In the genomic region with DNA sequence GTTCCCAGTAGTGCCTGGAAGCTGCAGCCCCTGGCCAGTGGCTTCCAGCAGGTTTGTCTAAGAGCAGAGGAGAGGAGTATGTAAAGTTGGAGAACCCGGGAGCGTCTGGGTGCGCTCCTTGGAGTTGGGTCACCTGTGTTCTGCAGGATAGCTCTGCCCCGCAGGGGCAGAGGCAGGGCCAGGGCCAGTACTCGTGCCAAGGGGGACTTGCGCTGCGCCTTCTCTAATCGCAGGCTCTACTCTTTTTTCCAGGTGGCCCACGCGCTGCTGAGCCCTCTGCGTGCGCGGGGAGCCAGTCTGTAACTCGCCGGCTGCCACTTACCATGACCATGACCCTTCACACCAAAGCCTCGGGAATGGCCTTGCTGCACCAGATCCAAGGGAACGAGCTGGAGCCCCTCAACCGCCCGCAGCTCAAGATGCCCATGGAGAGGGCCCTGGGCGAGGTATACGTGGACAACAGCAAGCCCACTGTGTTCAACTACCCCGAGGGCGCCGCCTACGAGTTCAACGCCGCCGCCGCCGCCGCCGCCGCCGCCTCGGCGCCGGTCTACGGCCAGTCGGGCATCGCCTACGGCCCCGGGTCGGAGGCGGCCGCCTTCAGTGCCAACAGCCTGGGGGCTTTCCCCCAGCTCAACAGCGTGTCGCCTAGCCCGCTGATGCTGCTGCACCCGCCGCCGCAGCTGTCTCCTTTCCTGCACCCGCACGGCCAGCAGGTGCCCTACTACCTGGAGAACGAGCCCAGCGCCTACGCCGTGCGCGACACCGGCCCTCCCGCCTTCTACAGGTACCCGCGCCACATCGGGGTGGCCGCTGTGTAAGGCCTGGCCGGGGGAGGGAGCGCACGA, we compare ENCODE assay signal across 8 mouse cellular contexts.
DNase-seq lines count a peak whose midpoint lies in the region; ATAC-seq and TF ChIP-seq lines count a peak whose summit lies in the region.

No protein-coding gene starts in this region.

- peak; percentile 2 for DNase-seq in cerebellum, adult 8-10 months
- DNase-seq in cerebellum, adult 11 months: no peak
- peak; percentile 37 for DNase-seq in embryo, embryonic 9.5 days (ENCODE audit: extremely low spot score)
- no peak for DNase-seq in liver, embryonic 13.5 days
- DNase-seq in ovary, postnatal 14 days (ENCODE audit: low spot score): peak; percentile 34
- no peak for DNase-seq in spleen, adult 18-20 months

- no peak for TF ChIP-seq POLR2A in ES-Bruce4 (IDR thresholded peaks at IDR 0.05; ENCODE audit: insufficient read depth, low read length)

- peak overlapping the region; percentile 50 for H3K4me3 ChIP-seq in ES-Bruce4 (ENCODE audit: low read depth, low read length)
- peak overlapping the region; percentile 66 for H3K4me3 ChIP-seq in hindbrain, embryonic 15.5 days
- peak overlapping the region; percentile 40 for H3K4me3 ChIP-seq in liver, embryonic 13.5 days (replicated peaks)

- no peak overlapping the region for H3K27ac ChIP-seq in ES-Bruce4 (ENCODE audit: insufficient read depth, low read length)
- no peak overlapping the region for H3K27ac ChIP-seq in hindbrain, embryonic 15.5 days (replicated peaks)
- H3K27ac ChIP-seq in liver, embryonic 13.5 days: no peak overlapping the region

- no peaks in the 10 kb centered on the region for H3K36me3 ChIP-seq in ES-Bruce4 (ENCODE audit: control insufficient read depth, insufficient read depth, low read length, poor library complexity, severe bottlenecking)
- H3K36me3 ChIP-seq in hindbrain, embryonic 15.5 days: no peaks in the 10 kb centered on the region
- H3K36me3 ChIP-seq in liver, embryonic 13.5 days: no peaks in the 10 kb centered on the region

- ATAC-seq in hindbrain, embryonic 15.5 days (ENCODE audit: low FRiP score, low read depth): peak; percentile 82
- no peak for ATAC-seq in liver, embryonic 13.5 days (ENCODE audit: low read depth)

- WGBS in hindbrain, embryonic 15.5 days: under 1% methylated on average over 65 of the region's 68 CpGs
- 2% methylated on average over 65 of the region's 68 CpGs for WGBS in liver, embryonic 13.5 days (ENCODE audit: insufficient replicate concordance)

- peaks cover 9% of the 10 kb centered on the region for H3K27me3 ChIP-seq in ES-Bruce4 (ENCODE audit: control insufficient read depth, insufficient read depth, low read length, poor library complexity, severe bottlenecking)
- peaks cover 38% of the 10 kb centered on the region for H3K27me3 ChIP-seq in hindbrain, embryonic 15.5 days
- peaks cover 49% of the 10 kb centered on the region for H3K27me3 ChIP-seq in liver, embryonic 13.5 days

- TF ChIP-seq EP300 in ES-Bruce4 (IDR thresholded peaks at IDR 0.05; ENCODE audit: insufficient read depth, low read depth, low read length): no peak

- H3K4me1 ChIP-seq in ES-Bruce4 (ENCODE audit: control insufficient read depth, insufficient read depth, low read length): no peaks in the 10 kb centered on the region
- H3K4me1 ChIP-seq in hindbrain, embryonic 15.5 days (replicated peaks): peaks cover 22% of the 10 kb centered on the region
- no peaks in the 10 kb centered on the region; the same call in 1 of the 2 replicates for H3K4me1 ChIP-seq in liver, embryonic 13.5 days (replicated peaks)

- no peak for TF ChIP-seq CTCF in ES-Bruce4 (IDR thresholded peaks at IDR 0.05; ENCODE audit: low read depth, low read length)

- peak overlapping the region; percentile 47; the same call in 1 of the 2 replicates for H3K9ac ChIP-seq in ES-Bruce4 (ENCODE audit: low read depth, poor library complexity, severe bottlenecking)
- peak overlapping the region; percentile 52 for H3K9ac ChIP-seq in hindbrain, embryonic 15.5 days
- H3K9ac ChIP-seq in liver, embryonic 13.5 days: no peak overlapping the region

- H3K4me2 ChIP-seq in hindbrain, embryonic 15.5 days: peak overlapping the region; percentile 97
- peak overlapping the region; percentile 57 for H3K4me2 ChIP-seq in liver, embryonic 13.5 days

- H3K9me3 ChIP-seq in ES-Bruce4 (replicated peaks; ENCODE audit: control insufficient read depth, insufficient read depth, low read length, poor library complexity, severe bottlenecking): no peaks in the 10 kb centered on the region
- no peaks in the 10 kb centered on the region for H3K9me3 ChIP-seq in hindbrain, embryonic 15.5 days
- no peaks in the 10 kb centered on the region for H3K9me3 ChIP-seq in liver, embryonic 13.5 days (replicated peaks)

Comparison
In these comparisons a context has a peak if more than half of its experiments do, and no peak if none do; other contexts are left out.
1. DNase-seq: peak in cerebellum, adult 8-10 months (single experiment), embryo, embryonic 9.5 days (single experiment) and ovary, postnatal 14 days (single experiment); none in cerebellum, adult 11 months (single experiment), liver, embryonic 13.5 days (single experiment) and spleen, adult 18-20 months (0 of 2).
2. Peak in every context shown above with its lines, with median percentiles within 50 percentile points of each other: H3K4me3 ChIP-seq.